Mouse (Mus musculus) forebrain, embryonic 11.5 days (tissue): ENCODE measurements at regions not wholly inside any gene's neighbourhood (a gene's known extent, or its start where the extent isn't known, plus 50 kb on each side); places are given as distances from the start of the nearest gene placed in this dataset.

ENCODE experiments used
- ATAC-seq: fragments of 200-750 bp; cut with Nextera tagmentation; replicated peaks from 2 replicates; pipeline ENCODE4 v1.8.0; 2017; ENCODE audit warnings: moderate TSS enrichment; ENCODE audit not compliant: low FRiP score
- DNase-seq: peaks from one replicate; pipeline ENCODE4 v3.0.0-alpha.2; 2017; ENCODE audit warnings: low spot score
- H3K27ac ChIP-seq: fragments of 300-500 bp; sonication (generic); 2 replicates; pipeline ENCODE4 v1.5.1; 2014; ENCODE audit warnings: low read depth, low read length
- H3K27me3 ChIP-seq: fragments of 300-500 bp; sonication (generic); 2 replicates; pipeline ENCODE4 v1.6.1; 2014; ENCODE audit warnings: mild to moderate bottlenecking, low read length, mixed read lengths; ENCODE audit not compliant: control insufficient read depth, insufficient read depth
- H3K36me3 ChIP-seq: fragments of 300-500 bp; sonication (generic); 2 replicates; pipeline ENCODE4 v1.6.1; 2014; ENCODE audit warnings: mild to moderate bottlenecking, low read length, moderate library complexity, mixed read lengths; ENCODE audit not compliant: control insufficient read depth, insufficient read depth
- H3K4me1 ChIP-seq: fragments of 300-500 bp; sonication (generic); replicated peaks from 2 replicates; pipeline ENCODE4 v1.6.1; 2014; ENCODE audit warnings: low read length, mixed read lengths; ENCODE audit not compliant: control insufficient read depth, insufficient read depth
- H3K4me2 ChIP-seq: fragments of 300-500 bp; sonication (generic); 2 replicates; pipeline ENCODE4 v1.6.1; 2014; ENCODE audit warnings: low read depth, mild to moderate bottlenecking, low read length, moderate library complexity, mixed read lengths; ENCODE audit not compliant: severe bottlenecking
- H3K4me3 ChIP-seq: fragments of 300-500 bp; sonication (generic); 2 replicates; pipeline ENCODE4 v1.5.1; 2014; ENCODE audit warnings: low read depth, low read length
- H3K9ac ChIP-seq: fragments of 300-500 bp; sonication (generic); 2 replicates; pipeline ENCODE4 v1.6.1; 2014; ENCODE audit warnings: low read length
- H3K9me3 ChIP-seq: fragments of 300-500 bp; sonication (generic); 2 replicates; pipeline ENCODE4 v1.6.1; 2016; ENCODE audit warnings: low read length, mixed read lengths; ENCODE audit not compliant: control insufficient read depth
- WGBS: fragments of 180-500 bp; shearing (Covaris S2); extraction: QIAGEN DNeasy Blood & Tissue Kit; methylation state at CpG from one replicate; pipeline ENCODE4 v1.1.7; 2014; 5-methylcytosine and 5-hydroxymethylcytosine counted together

- no peak overlapping the region for H3K9ac ChIP-seq
- no peak overlapping the region for H3K27ac ChIP-seq
- no peaks in the 10 kb centered on the region for H3K36me3 ChIP-seq
- peaks cover 4% of the 10 kb centered on the region; the same call in 1 of the 2 replicates for H3K4me1 ChIP-seq
- H3K4me3 ChIP-seq = no peak overlapping the region
- WGBS = 59% methylated on average over 5 of the region's 5 CpGs
- H3K27me3 ChIP-seq = no peaks in the 10 kb centered on the region
- H3K4me2 ChIP-seq = no peak overlapping the region
- DNase-seq = no peak
- no peaks in the 10 kb centered on the region for H3K9me3 ChIP-seq
- no peak; the same call in 1 of the 2 replicates for ATAC-seq
Observed at GRCm38 (mm10) chr11:31753711-31754161, 82.1 kb upstream of the Bod1 start.

- 56% methylated on average over 4 of the region's 4 CpGs for WGBS
- H3K4me2 ChIP-seq = no peak overlapping the region
- no peak overlapping the region for H3K9ac ChIP-seq
- no peaks in the 10 kb centered on the region for H3K9me3 ChIP-seq
- H3K4me1 ChIP-seq = peaks cover 4% of the 10 kb centered on the region; the same call in 1 of the 2 replicates
- no peak for DNase-seq
- ATAC-seq = no peak
- no peak overlapping the region for H3K27ac ChIP-seq
- H3K4me3 ChIP-seq = no peak overlapping the region
- H3K36me3 ChIP-seq = no peaks in the 10 kb centered on the region
- no peaks in the 10 kb centered on the region for H3K27me3 ChIP-seq
Observed at GRCm38 (mm10) chr11:31754416-31754815, 82.7 kb upstream of the Bod1 start.

DNA sequence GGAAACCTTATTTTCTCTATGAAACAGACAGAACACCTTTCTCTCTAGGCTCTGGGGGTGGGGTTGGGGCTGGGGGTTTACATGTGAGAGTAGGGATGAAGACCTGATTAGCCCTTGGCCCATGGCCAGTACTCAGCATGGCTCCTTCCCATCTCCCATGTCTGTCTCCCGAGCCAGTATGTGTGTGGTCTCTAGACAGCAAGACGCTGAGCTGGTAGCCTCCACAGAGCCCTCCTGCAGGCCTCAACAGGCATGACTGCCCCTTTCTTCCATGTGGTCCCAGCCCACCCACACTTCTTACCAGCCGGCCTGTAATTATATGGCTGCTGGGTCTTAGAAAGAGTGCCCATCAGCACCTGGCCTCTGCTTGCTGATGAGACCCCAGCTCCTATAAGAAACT, 84.2 kb upstream of the Bod1 start:
- H3K9ac ChIP-seq = no peak overlapping the region
- no peak for ATAC-seq
- WGBS = 51% methylated on average over 3 of the region's 3 CpGs
- no peak overlapping the region for H3K4me3 ChIP-seq
- H3K27me3 ChIP-seq = no peaks in the 10 kb centered on the region
- no peaks in the 10 kb centered on the region for H3K36me3 ChIP-seq
- H3K4me2 ChIP-seq = no peak overlapping the region
- peaks cover 6% of the 10 kb centered on the region; the same call in 1 of the 2 replicates for H3K4me1 ChIP-seq
- no peak overlapping the region for H3K27ac ChIP-seq
- H3K9me3 ChIP-seq = no peaks in the 10 kb centered on the region
- DNase-seq = no peak

GRCm38 (mm10) chr11:31756355-31757145, 84.9 kb upstream of the Bod1 start:
- Histone ChIP-seq H3K36me3 (no peaks in the 10 kb centered on the region), H3K27me3 (no peaks in the 10 kb centered on the region), H3K27ac (no peak overlapping the region), H3K4me2 (no peak overlapping the region), H3K9me3 (no peaks in the 10 kb centered on the region), H3K4me3 (no peak overlapping the region), H3K9ac (no peak overlapping the region), H3K4me1 (peaks cover 6% of the 10 kb centered on the region; the same call in 1 of the 2 replicates)
- 87% methylated on average over 10 of the region's 10 CpGs for WGBS
- ATAC-seq (no peak), DNase-seq (no peak)

- ATAC-seq = no peak
- Histone ChIP-seq H3K36me3 (no peaks in the 10 kb centered on the region), H3K27me3 (no peaks in the 10 kb centered on the region), H3K4me1 (0 out of 2 replicates have a peak, but pooled peaks cover 2% of the 10 kb centered on the region), H3K4me3 (no peak overlapping the region), H3K4me2 (no peak overlapping the region), H3K27ac (no peak overlapping the region), H3K9me3 (no peaks in the 10 kb centered on the region), H3K9ac (no peak overlapping the region)
- 44% methylated on average over 9 of the region's 9 CpGs for WGBS
- no peak for DNase-seq
Observed at GRCm38 (mm10) chr11:31759868-31760765, 88.4 kb upstream of the Bod1 start.

DNA sequence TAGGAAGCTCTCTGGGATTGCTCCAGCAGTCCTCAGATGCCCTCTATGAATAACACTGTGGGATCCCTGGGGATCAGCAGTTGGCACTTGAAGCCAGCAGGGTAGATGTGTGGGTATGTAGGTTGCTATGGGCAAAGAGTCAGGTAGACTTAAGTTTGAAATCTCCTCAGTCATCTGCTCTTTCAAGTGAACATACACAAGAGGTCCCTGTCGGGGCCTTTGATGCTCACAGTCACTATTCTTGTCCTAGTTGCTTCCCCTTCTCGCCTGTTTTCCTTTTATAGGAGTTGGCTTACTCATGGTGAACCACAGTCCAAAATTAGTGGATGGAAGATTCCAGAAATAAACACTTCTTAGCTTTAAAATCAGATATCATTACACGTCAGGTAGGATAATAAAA, 92.2 kb upstream of the Bod1 start:
- 83% methylated on average over 3 of the region's 3 CpGs for WGBS
- no peaks in the 10 kb centered on the region for H3K27me3 ChIP-seq
- H3K4me1 ChIP-seq = 0 out of 2 replicates have a peak, but pooled peaks cover 2% of the 10 kb centered on the region
- no peaks in the 10 kb centered on the region for H3K9me3 ChIP-seq
- H3K27ac ChIP-seq = no peak overlapping the region
- no peak overlapping the region for H3K4me2 ChIP-seq
- no peak for ATAC-seq
- no peak for DNase-seq
- no peaks in the 10 kb centered on the region for H3K36me3 ChIP-seq
- H3K4me3 ChIP-seq = no peak overlapping the region
- H3K9ac ChIP-seq = no peak overlapping the region

- no peaks in the 10 kb centered on the region for H3K4me1 ChIP-seq
- H3K4me2 ChIP-seq = no peak overlapping the region
- H3K27me3 ChIP-seq = no peaks in the 10 kb centered on the region
- H3K4me3 ChIP-seq = no peak overlapping the region
- no peak for DNase-seq
- no peaks in the 10 kb centered on the region for H3K9me3 ChIP-seq
- 87% methylated on average over 5 of the region's 5 CpGs for WGBS
- H3K9ac ChIP-seq = no peak overlapping the region
- H3K36me3 ChIP-seq = no peaks in the 10 kb centered on the region
- no peak for ATAC-seq
- no peak overlapping the region for H3K27ac ChIP-seq
Observed at GRCm38 (mm10) chr11:31766296-31766695, 94.6 kb upstream of the Bod1 start.

GRCm38 (mm10) chr11:31767727-31768495, 96.2 kb upstream of the Bod1 start:
- ATAC-seq = no peak
- Histone ChIP-seq H3K4me2 (no peak overlapping the region), H3K27me3 (no peaks in the 10 kb centered on the region), H3K9me3 (no peaks in the 10 kb centered on the region), H3K4me3 (no peak overlapping the region), H3K36me3 (no peaks in the 10 kb centered on the region), H3K27ac (no peak overlapping the region), H3K9ac (no peak overlapping the region), H3K4me1 (no peaks in the 10 kb centered on the region)
- DNase-seq = no peak
- WGBS = 53% methylated on average over 10 of the region's 10 CpGs
